Mouse (Mus musculus) midbrain, embryonic 12.5 days (tissue): ENCODE data around the gene Gcsh. TPM values are rescaled to one million over a fixed set of nuclear protein-coding genes. Genes with fewer than 3 reads are reported as not detected.

Experiments
- ATAC-seq: fragments of 200-750 bp; cut with Nextera tagmentation; 2 replicates; pipeline ENCODE4 v1.8.0; 2017; ENCODE audit warnings: low read depth, moderate TSS enrichment, moderate library complexity; ENCODE audit not compliant: low FRiP score
- H3K27ac ChIP-seq: fragments of 300-500 bp; sonication (generic); replicated peaks from 2 replicates; pipeline ENCODE4 v1.5.1; 2016; ENCODE audit warnings: mild to moderate bottlenecking
- H3K27me3 ChIP-seq: fragments of 300-500 bp; sonication (generic); 2 replicates; pipeline ENCODE4 v1.6.1; 2016; ENCODE audit warnings: mild to moderate bottlenecking
- H3K36me3 ChIP-seq: fragments of 300-500 bp; sonication (generic); 2 replicates; pipeline ENCODE4 v1.6.1; 2016
- H3K4me1 ChIP-seq: fragments of 300-500 bp; sonication (generic); 2 replicates; pipeline ENCODE4 v1.6.1; 2016
- H3K4me2 ChIP-seq: fragments of 300-500 bp; sonication (generic); replicated peaks from 2 replicates; pipeline ENCODE4 v1.6.1; 2016; ENCODE audit warnings: mild to moderate bottlenecking, moderate library complexity
- H3K4me3 ChIP-seq: fragments of 300-500 bp; sonication (generic); 2 replicates; pipeline ENCODE4 v1.5.1; 2016; ENCODE audit warnings: mild to moderate bottlenecking
- H3K9ac ChIP-seq: fragments of 300-500 bp; sonication (generic); replicated peaks from 2 replicates; pipeline ENCODE4 v1.6.1; 2016; ENCODE audit warnings: mild to moderate bottlenecking, moderate library complexity
- H3K9me3 ChIP-seq: fragments of 300-500 bp; sonication (generic); 2 replicates; pipeline ENCODE4 v1.6.1; 2016; ENCODE audit warnings: mild to moderate bottlenecking
- WGBS: fragments of 180-500 bp; shearing (Covaris S2); methylation state at CpG from one replicate; pipeline ENCODE4 v1.1.7; 2016; 5-methylcytosine and 5-hydroxymethylcytosine counted together
- polyA plus RNA-seq: library from polyadenylated mRNA; unstranded; fragments of >200 nt; fragmentation: Nextera tagmentation; extraction: Ambion mirVana; gene quantifications from 2 replicates; pipeline ENCODE4 v1.2.1, GENCODE M21; 2016

Gcsh gene
- 107 and 115 TPM in 2 replicates for polyA plus RNA-seq

DNA sequence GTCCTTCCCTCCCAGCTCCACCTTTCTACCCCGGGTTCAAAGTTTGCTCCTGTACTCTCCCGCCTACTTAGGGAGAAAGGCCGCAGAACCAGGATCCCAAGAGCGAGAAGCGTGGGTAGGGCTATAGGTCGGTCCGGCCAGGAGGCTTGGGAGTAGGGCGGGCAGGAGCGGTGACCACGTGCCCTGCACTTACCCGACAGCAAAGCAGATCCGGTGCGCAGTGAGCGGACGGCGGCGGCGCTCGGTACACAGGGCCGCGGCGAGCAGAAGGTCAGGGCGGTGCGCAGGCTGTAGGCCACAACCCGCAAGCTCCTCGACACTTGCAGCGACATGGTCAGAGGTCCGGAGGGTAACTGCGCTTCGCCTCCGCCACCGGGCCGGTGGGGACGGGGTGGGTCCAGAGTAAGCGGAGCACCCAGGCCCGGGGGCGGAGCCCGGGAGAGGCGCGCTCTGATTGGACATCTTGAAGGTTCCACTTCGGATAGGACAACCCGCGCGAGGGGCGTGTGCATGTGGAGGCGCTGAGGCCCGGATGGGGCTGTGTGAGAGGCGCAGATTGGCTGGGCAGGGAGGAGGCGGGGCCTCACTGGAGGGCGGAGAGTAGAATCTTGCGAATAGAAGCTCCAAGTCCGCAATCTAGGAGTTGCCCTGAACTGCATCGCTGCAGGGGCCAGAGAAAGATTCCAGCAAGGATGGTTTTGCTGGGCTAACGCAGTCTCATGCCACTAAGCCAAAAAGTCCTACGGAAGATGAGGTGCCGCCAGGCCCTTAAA lies at the start of gene Gcsh:
Gene Gcsh (minus strand): TSS at position 443 of the 773 bp plus-strand sequence.
- H3K9ac ChIP-seq, result peak within 1 kb of the TSS; percentile 66
- ATAC-seq, result peak; percentile 100
- peaks cover 11% of the 10 kb centered on the region for H3K4me1 ChIP-seq
- peak within 1 kb of the TSS; percentile 73 for H3K4me3 ChIP-seq
- H3K27me3 ChIP-seq, result no peaks in the 10 kb centered on the region
- under 1% methylated on average over 56 of the region's 56 CpGs for WGBS
- H3K4me2 ChIP-seq, result peak within 1 kb of the TSS; percentile 86
- H3K9me3 ChIP-seq, result no peaks in the 10 kb centered on the region
- peaks cover 2% of the 10 kb centered on the region; the same call in 1 of the 2 replicates for H3K36me3 ChIP-seq
- H3K27ac ChIP-seq, result 0 out of 2 replicates have a peak within 1 kb of the TSS, but pooled peaks have one; percentile 11

DNA sequence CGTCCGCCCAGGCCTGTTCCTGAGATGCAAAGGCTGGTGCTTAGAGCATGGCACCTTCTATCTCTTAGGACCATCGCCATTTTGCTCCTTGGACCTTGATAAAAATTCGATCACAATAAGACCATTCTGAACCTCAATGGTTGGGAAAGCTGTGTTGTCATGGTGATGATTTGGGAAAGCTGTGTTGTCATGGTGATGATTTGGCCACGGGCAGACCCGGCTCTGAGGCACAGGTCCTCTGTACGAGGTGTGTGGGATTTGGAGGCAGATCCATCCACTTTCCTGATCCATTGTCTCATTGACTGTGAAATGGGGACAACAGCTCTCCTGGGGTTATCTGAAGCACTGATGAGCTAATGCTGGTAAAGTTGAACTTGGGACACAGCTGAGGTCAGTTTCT lies 46.5 kb upstream of the Gcsh start:
- Histone ChIP-seq H3K4me3 (no peak overlapping the region), H3K9ac (no peak overlapping the region), H3K9me3 (no peaks in the 10 kb centered on the region), H3K27ac (no peak overlapping the region), H3K4me1 (peaks cover 12% of the 10 kb centered on the region; the same call in 1 of the 2 replicates), H3K36me3 (no peaks in the 10 kb centered on the region), H3K4me2 (no peak overlapping the region), H3K27me3 (no peaks in the 10 kb centered on the region)
- WGBS, result 36% methylated on average over 7 of the region's 7 CpGs
- no peak for ATAC-seq

DNA sequence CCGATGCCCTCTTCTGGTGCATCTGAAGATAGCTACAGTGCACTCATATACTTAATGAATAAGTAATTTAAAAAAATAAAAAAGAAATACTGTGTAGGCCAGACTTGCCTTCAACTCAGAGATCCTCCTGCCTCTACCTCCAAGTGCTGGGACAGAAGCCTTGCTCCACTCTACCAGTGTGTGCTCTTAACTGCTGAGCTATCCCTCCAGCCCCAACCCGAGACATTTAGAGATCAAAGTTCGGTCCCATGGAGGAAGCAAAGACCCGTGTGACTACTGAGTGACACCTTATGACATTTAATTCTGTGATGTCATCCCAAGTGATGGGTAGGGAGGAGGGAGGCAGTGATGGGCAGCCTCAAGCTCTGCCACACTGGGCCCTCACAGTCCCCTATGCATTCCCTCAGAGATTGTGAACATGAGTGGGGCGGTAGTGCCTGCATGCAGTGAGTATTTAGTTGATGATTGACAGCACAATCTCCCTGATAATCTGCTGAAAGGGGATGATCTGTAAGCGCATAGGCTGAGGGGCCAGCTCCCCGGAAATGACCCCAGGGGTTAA lies 44.1 kb upstream of the Gcsh start:
- no peak for ATAC-seq
- Histone ChIP-seq H3K4me1 (peaks cover 12% of the 10 kb centered on the region; the same call in 1 of the 2 replicates), H3K9me3 (no peaks in the 10 kb centered on the region), H3K36me3 (no peaks in the 10 kb centered on the region), H3K4me2 (no peak overlapping the region), H3K4me3 (no peak overlapping the region), H3K27ac (no peak overlapping the region), H3K27me3 (no peaks in the 10 kb centered on the region), H3K9ac (no peak overlapping the region)
- 81% methylated on average over 7 of the region's 7 CpGs for WGBS

DNA sequence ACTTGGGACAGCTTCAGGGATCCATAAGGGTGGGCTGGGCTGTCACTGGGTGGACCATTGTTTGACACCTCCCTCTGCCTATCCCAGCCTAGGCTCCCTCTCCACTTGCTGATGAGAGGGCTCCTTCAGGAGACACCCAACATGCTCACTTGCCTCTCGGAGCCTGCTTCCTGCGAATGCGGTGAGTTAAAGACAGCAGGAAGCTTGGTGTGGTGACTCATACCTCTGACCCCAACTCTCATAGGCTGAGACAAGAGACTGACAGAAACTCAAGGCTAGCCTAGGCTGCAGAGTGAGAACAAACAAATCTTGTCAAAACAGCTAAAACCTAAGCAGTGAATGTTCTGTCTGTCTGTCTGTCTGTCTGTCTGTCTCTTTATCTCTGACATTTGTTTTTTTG lies 40.1 kb upstream of the Gcsh start:
- no peak overlapping the region for H3K4me3 ChIP-seq
- H3K9ac ChIP-seq, result no peak overlapping the region
- no peaks in the 10 kb centered on the region for H3K4me1 ChIP-seq
- no peak overlapping the region for H3K27ac ChIP-seq
- H3K9me3 ChIP-seq, result no peaks in the 10 kb centered on the region
- no peaks in the 10 kb centered on the region for H3K27me3 ChIP-seq
- 85% methylated on average over 3 of the region's 3 CpGs for WGBS
- H3K4me2 ChIP-seq, result no peak overlapping the region
- no peaks in the 10 kb centered on the region for H3K36me3 ChIP-seq
- ATAC-seq, result no peak

DNA sequence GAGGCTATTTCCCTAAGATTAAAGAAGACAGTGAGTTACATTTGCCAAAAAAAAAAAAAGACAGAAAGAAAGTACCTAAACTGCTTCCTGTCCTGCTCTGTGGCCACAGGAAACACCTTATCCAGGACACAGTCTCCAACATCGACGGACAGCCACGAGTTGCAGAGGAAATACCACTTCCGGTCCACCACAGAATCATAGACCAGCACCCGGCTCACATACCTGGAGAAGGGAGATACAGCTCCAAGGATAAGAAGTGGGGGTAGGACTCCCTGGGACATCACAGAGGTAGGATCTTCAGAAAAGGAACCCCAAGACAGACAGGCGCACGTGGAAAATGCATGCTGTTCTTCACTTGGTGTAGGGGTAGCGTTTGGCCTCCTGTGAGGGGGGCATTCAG lies 39.3 kb upstream of the Gcsh start:
- Histone ChIP-seq H3K9me3 (no peaks in the 10 kb centered on the region), H3K4me1 (no peaks in the 10 kb centered on the region), H3K4me3 (no peak overlapping the region), H3K27me3 (no peaks in the 10 kb centered on the region), H3K4me2 (no peak overlapping the region), H3K9ac (no peak overlapping the region), H3K36me3 (no peaks in the 10 kb centered on the region), H3K27ac (no peak overlapping the region)
- 93% methylated on average over 8 of the region's 8 CpGs for WGBS
- ATAC-seq, result no peak

DNA sequence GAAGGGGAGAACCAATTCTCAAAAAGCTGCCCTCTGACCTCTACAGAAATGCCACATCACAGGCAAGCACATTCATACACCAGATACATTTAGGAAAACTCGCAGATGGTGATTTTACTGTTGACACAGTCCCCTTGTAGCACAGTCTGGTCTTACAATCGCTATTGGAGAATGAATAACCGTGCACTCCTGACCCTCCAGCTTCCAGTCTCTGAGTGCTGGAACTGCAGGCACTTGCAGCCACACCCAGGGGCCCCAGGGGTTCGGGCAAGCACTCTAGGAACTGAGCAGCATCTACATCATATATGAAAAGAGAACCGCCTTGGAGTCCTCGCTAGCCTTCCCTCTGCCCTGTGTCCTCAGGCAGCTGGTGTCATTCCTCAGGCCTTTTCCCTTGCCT lies 38.1 kb upstream of the Gcsh start:
- no peaks in the 10 kb centered on the region for H3K27me3 ChIP-seq
- H3K36me3 ChIP-seq, result no peaks in the 10 kb centered on the region
- H3K9ac ChIP-seq, result no peak overlapping the region
- H3K4me3 ChIP-seq, result no peak overlapping the region
- H3K27ac ChIP-seq, result no peak overlapping the region
- ATAC-seq, result no peak
- no peaks in the 10 kb centered on the region for H3K4me1 ChIP-seq
- H3K9me3 ChIP-seq, result no peaks in the 10 kb centered on the region
- 73% methylated on average over 6 of the region's 6 CpGs for WGBS
- H3K4me2 ChIP-seq, result no peak overlapping the region

DNA sequence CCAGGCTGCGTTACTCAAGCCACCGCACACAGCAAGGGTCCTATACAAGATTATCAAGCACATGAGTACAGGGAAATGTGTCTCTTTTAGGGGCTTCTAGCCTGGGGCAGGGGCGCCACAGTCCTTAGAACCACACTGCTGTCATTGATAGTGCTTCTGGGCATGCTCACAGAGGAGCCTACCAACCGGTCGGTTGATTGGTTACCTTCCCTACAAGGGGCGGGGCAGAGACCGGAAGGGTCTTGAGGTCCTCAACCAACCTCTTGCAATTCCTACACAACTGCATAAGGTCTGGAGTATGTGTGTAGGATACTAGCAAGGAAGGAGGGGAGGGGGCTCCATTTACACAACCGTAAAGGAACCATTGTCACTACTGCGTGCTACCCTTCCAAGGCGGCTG lies 35.3 kb upstream of the Gcsh start:
- no peak for ATAC-seq
- Histone ChIP-seq H3K4me1 (no peaks in the 10 kb centered on the region), H3K36me3 (no peaks in the 10 kb centered on the region), H3K9ac (no peak overlapping the region), H3K27me3 (no peaks in the 10 kb centered on the region), H3K4me3 (no peak overlapping the region), H3K9me3 (no peaks in the 10 kb centered on the region), H3K27ac (no peak overlapping the region), H3K4me2 (no peak overlapping the region)
- 91% methylated on average over 10 of the region's 10 CpGs for WGBS

DNA sequence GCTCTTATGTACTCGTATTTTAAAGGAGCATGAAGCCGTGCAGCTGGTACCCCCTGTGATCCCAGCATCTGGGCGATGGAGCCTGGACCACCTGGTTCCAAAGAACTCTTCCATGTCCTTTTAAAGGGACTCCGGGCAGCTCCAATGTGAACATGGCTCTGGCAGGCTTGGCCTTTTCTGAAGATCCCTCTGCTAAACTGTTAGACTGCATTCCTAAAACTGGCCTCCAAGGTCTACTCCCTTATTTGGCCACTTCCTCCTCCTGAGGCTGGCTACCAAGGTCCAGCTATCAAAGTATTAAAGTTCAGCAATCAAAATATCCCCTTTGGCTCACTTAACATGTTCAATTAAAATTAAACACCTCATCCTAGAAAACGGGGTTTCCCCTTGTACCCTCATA lies 34.3 kb upstream of the Gcsh start:
- no peaks in the 10 kb centered on the region for H3K9me3 ChIP-seq
- WGBS, result 91% methylated on average over 5 of the region's 5 CpGs
- no peak overlapping the region for H3K4me3 ChIP-seq
- H3K27ac ChIP-seq, result no peak overlapping the region
- H3K27me3 ChIP-seq, result no peaks in the 10 kb centered on the region; the same call in 1 of the 2 replicates
- no peaks in the 10 kb centered on the region for H3K36me3 ChIP-seq
- no peak for ATAC-seq
- no peaks in the 10 kb centered on the region for H3K4me1 ChIP-seq
- H3K9ac ChIP-seq, result no peak overlapping the region
- no peak overlapping the region for H3K4me2 ChIP-seq

DNA sequence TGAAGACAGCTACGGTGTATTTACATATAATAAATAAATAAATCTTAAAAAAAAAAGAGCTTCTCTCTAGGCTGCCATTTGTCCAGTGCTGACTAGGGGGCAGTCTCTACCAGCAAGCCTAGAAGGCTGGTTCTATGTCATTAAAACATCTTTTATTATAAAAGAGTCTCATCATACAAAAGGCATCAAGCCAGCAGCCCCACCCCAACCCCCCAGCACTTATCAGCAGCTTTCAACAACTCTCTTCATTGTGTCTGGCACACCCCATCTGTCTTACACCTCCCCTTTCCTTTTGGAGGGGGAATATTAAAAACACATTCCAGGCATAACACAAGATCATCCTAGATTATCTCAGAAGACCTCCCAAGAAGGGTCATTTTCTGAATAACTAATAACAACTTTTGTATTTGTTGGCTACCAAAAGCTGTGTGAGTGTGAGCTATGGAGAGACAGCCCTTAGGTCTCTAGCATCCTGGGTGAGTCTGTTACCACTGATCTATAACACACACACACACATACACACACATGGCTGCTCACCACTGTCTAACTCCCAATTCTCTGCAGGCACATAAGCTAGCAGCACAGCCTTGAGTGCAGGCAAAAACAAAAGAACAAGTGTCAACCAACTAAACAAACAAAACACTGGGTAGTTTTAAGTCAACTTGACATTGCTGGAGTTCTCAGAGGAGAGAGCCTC lies 29.1 kb upstream of the Gcsh start:
- no peaks in the 10 kb centered on the region for H3K36me3 ChIP-seq
- WGBS, result 71% methylated on average over 1 of the region's 1 CpGs
- no peak overlapping the region for H3K4me3 ChIP-seq
- H3K4me2 ChIP-seq, result no peak overlapping the region
- ATAC-seq, result no peak
- H3K9ac ChIP-seq, result no peak overlapping the region
- H3K27ac ChIP-seq, result no peak overlapping the region
- H3K27me3 ChIP-seq, result no peaks in the 10 kb centered on the region; the same call in 1 of the 2 replicates
- no peaks in the 10 kb centered on the region for H3K4me1 ChIP-seq
- H3K9me3 ChIP-seq, result no peaks in the 10 kb centered on the region

DNA sequence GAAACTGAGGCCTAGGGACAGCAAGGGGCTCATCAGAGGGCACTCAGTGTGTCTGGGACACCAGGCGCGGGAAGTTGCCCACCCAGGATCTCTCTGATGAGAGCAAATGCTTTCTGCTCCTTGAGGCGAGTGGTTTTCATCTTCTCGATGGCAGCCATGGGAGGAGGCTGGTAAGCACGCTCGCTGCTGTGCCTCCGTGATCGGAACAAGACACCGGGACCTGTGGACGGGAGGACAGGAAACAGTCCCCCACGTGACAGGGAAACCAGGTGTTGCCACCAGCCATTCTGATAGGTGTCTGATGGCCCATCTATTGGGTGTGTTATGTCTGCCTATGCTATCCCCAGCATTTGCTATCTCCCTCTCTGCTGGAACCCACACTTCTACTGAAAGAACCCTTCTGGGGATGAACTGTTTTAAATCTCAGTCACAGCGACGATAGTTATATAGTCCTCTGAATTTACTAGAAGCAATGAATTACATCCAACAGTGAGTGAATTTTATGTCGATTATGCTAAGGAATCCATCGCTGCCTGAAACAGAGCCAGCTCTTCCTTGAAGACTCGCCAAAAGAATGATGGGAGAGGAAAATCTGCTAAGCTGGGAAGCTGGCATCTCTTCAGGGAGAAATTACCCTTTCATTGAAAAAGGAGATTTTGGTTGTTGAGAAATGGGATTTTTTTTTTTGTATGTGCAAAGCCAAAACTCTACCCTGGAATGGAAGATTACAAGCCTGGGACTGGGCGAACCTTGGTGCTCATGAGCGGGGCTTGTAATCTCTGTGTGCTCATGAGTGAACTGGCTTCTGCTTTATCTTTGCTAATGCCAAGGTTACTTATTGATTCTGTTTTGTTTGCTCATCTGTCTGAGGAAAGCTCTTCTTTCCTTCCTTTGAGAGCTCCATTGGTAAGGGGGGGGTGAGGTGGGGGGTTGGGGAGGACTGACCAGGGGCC lies 26.3 kb upstream of the Gcsh start:
- WGBS, result 87% methylated on average over 18 of the region's 18 CpGs
- ATAC-seq, result no peak

DNA sequence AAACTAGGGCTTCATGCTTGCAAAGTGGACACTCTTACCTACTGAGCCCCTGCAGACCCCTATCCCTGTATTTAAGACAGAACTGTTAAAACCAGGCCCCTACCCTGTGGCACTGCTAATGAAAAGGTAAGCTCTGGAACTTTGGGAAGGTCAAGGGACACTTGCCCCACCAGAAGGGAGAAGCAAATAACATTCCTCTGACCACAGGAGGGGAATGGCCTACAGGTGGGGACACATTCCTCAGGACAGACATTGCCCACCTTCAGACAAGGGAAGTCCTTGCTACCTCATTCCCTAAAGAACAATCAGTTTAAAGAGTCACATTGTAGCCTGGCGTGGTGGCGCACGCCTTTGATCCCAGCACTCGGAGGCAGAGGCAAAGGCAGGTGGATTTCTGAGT lies 24.6 kb upstream of the Gcsh start:
- H3K27me3 ChIP-seq, result peaks cover 12% of the 10 kb centered on the region; the same call in 1 of the 2 replicates
- no peak for ATAC-seq
- no peak overlapping the region for H3K9ac ChIP-seq
- H3K4me2 ChIP-seq, result no peak overlapping the region
- WGBS, result 93% methylated on average over 4 of the region's 4 CpGs
- no peaks in the 10 kb centered on the region for H3K4me1 ChIP-seq
- H3K4me3 ChIP-seq, result no peak overlapping the region
- no peak overlapping the region for H3K27ac ChIP-seq
- H3K36me3 ChIP-seq, result no peaks in the 10 kb centered on the region
- no peaks in the 10 kb centered on the region for H3K9me3 ChIP-seq

More for the DNA sequence above, 26.3 kb upstream of the Gcsh start:
- Histone ChIP-seq H3K27ac (no peak overlapping the region), H3K4me1 (no peaks in the 10 kb centered on the region), H3K36me3 (no peaks in the 10 kb centered on the region), H3K4me2 (no peak overlapping the region), H3K9ac (no peak overlapping the region), H3K27me3 (peaks cover 12% of the 10 kb centered on the region), H3K9me3 (no peaks in the 10 kb centered on the region), H3K4me3 (no peak overlapping the region)
